Mouse (Mus musculus): ENCODE measurements around the gene Cox17.

DNA sequence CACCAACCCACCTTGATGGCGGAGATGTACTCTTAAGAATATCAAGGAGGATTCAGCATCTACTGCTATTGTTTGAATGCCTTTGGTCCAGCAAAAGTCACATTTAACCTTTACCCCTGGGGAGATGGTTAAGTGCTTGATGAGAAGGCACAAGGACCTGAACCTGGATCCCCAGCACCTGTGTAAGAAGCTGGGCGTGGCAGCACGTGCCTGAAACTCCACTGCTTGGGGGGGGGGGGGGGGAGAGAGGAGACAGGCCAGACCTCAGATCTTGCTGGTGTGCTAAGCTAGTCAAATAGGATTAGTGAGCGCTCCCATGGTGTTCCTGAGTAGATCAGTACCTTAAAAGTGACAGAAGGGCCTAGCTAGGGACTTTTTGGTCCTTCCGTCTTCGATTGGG, 54.7 kb downstream of the Cox17 start:
- TF ChIP-seq CTCF (IDR thresholded peaks at IDR 0.05; ENCODE audit: low read depth, low read length): no peak
- TF ChIP-seq POLR2A (IDR thresholded peaks at IDR 0.05; ENCODE audit: borderline replicate concordance, low read depth, low read length): no peak

Data from bone marrow macrophage, adult 2 months (primary cell).